Mouse (Mus musculus) bone marrow, adult 2 months (tissue): ENCODE results near the gene Gdpd5. TPM values are rescaled to one million over a fixed set of nuclear protein-coding genes. Genes with fewer than 3 reads are reported as not detected.

Experiments
- H3K27ac ChIP-seq: fragments of 200-500 bp; 2 replicates; pipeline ENCODE4 v1.5.1; 2012; ENCODE audit warnings: low read depth, mild to moderate bottlenecking, control low read depth, inconsistent platforms, low read length; ENCODE audit not compliant: control insufficient read depth, poor library complexity, insufficient read depth
- H3K4me1 ChIP-seq: fragments of 200-500 bp; 2 replicates; pipeline ENCODE4 v1.6.1; 2011; ENCODE audit warnings: low read length; ENCODE audit not compliant: control insufficient read depth, insufficient read depth
- H3K4me3 ChIP-seq: fragments of 200-500 bp; replicated peaks from 2 replicates; pipeline ENCODE3; 2011; ENCODE audit warnings: mild to moderate bottlenecking, low read depth, low read length, control low read depth; ENCODE audit not compliant: control insufficient read depth
- CTCF ChIP-seq: fragments of 200-500 bp; IDR thresholded peaks from 2 replicates; pipeline ENCODE4 v1.5.1; 2011; ENCODE audit warnings: low read length, control low read depth; ENCODE audit not compliant: control insufficient read depth, insufficient read depth
- POLR2A ChIP-seq: fragments of 200-500 bp; IDR thresholded peaks from 2 replicates; pipeline ENCODE4 v1.6.1; 2011; ENCODE audit warnings: low read depth, mild to moderate bottlenecking, control low read depth, low read length, borderline replicate concordance; ENCODE audit not compliant: control insufficient read depth
- WGBS: fragments of 180-500 bp; shearing (Covaris S2); methylation state at CpG from one replicate; pipeline ENCODE4 v1.1.7; 2018; 5-methylcytosine and 5-hydroxymethylcytosine counted together
- polyA plus RNA-seq: library from polyadenylated mRNA; stranded (reverse); fragments of >200 nt; gene quantifications from 2 replicates; pipeline ENCODE4 v1.2.4, GENCODE M21; 2011; ENCODE audit warnings: low replicate concordance; ENCODE audit not compliant: missing spikeins, insufficient read depth, insufficient read length

Gene Gdpd5
- polyA plus RNA-seq, 1 experiment = 1.5 TPM

DNA sequence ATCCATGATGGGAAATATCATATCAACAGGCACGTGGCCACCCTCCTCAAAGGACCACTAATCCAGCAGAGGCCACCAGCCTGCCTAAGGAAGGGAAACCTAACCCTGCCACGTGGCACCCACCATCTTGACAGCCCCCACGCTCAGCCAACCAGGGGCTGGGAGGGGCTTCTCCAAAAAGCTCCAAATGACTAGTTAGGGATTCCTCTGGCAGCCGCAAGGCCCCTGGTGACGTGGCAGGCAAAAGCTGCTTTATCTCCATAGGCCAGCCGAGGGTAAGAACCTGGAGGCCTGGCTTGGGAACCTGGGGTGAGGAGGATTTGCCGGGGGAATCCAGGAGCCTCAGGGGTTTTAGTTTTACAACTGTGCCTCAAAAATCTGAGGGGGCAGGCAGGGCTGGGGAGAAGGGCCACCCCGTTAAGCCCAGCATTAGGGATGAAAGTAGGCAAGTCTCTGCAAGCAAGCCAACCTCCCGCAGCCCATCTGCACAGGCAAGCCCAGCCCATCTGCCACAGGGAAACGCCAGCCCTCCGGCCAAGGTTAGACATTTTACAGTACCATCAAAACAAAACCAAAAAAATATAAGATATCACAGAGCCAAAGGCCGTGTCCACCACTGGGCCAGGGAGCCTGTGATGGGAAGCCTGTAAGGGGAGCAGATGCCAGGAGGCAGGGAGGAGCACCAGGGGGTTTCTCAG is 30.0 kb upstream of the Gdpd5 start:
- 80% methylated on average over 12 of the region's 12 CpGs for WGBS
- no peak for TF ChIP-seq POLR2A
- no peak for TF ChIP-seq CTCF
- Histone ChIP-seq H3K4me1 (no peaks in the 10 kb centered on the region), H3K4me3 (no peak overlapping the region), H3K27ac (no peak overlapping the region)

DNA sequence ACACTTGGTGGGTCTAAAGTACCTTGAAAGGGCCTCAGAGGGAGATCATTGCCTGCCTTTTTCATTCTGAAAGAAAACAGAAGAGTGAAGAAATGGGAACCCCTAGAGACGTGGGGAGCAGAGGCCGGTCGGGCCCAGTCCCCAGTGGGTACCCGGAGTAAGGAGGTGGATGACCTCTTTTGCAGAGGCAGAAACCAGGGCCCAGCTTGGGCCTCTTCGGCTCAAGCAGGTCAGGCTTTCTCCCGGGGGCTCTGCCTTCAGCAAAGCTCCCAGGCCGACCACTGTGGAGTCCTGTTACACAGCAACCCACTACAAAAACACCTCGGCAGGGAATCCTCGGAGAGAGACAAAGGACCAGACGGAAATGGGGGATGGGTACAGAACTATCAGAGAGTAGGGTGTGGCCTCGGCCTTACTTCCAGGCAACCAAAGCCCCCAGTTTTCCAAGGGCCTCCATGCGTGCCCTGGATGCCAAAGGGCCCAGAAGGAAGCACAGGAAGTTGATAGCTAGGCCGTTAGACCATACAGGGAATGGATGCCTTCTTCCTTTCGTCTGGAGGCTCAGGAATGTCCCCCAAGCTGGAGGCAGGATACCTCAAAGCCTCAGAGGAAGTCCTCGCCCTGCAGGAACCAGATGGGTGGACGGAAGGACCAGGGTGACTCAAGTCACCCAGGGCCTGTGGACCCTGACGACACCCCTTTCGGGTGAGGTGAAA is 29.3 kb upstream of the Gdpd5 start:
- 46% methylated on average over 18 of the region's 18 CpGs for WGBS
- H3K4me3 ChIP-seq = no peak overlapping the region

DNA sequence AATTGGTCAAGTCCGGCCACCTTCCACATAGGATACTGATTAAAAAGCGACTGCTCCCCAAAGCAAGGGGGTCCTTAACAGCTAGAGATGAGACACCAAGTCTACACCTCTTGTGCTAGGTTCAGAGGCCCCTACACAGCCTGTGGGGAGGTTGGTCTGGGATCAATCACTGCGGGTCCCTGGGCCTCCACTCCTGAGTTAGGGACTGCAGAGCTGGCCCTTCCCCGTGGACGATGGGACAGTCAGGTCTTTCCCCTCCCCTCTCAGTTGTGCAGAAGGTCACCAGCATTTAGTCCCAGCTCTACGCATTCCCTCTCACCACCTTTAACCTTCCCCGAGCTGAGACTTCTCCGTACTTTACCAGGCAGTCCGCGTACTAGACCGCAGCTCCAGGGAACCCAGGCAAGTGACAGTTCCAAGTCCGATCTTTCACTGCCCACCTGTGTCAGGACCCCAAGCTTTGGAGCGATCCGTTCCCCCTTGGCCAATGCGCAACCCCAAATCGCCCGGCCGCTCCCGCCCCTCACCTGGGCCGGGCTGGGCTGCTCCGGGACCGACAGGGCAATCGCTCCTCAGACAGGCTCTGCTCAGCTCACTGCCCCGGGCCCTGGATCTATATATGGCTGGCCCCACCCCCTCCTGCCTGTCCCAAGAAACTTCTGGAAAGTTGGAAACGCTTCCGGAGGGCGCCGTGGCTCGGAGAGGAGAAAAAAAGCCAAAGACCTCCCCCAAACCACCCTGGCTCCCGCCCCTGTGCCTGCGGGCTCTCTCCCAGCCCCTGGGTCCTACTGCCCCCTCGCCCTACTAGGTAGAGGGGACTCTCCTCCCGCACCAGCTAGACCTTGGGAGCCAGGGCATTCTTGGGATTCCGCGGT is 28.5 kb upstream of the Gdpd5 start, which contains the start of gene Serpinh1:
TSS of gene Serpinh1 (minus strand) at position 714 of the 875 bp plus-strand sequence.
- Histone ChIP-seq H3K27ac (no peak within 1 kb of the TSS), H3K4me1 (no peaks in the 10 kb centered on the region; the same call in 1 of the 2 replicates), H3K4me3 (peak within 1 kb of the TSS; percentile 17)
- TF ChIP-seq POLR2A = no peak
- no peak for TF ChIP-seq CTCF
- 6% methylated on average over 35 of the region's 35 CpGs for WGBS

More for the DNA sequence above, 29.3 kb upstream of the Gdpd5 start:
- Histone ChIP-seq H3K4me1 (no peaks in the 10 kb centered on the region), H3K27ac (no peak overlapping the region)
- TF ChIP-seq POLR2A = no peak
- TF ChIP-seq CTCF = no peak

DNA sequence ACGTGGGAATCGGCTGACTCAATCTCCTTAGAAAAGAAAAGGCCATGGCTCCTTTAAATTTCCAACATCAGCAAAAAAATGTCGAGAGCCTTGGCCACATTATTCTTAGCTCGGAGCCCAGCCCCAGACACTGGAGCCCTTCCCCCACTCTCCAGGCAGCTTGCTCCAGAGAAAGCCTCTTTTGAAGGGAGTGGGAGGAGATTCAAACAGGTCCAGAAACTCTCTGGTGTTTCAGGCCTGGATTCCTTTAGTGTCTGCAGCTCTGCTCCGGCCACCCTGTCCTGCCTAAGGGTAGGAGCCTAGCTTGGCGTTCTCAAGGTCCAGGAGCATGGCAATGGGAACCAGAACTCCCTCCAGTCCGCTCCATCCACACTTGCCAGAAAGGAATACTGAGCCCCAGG is 25.5 kb upstream of the Gdpd5 start:
- H3K4me1 ChIP-seq = no peaks in the 10 kb centered on the region; the same call in 1 of the 2 replicates
- 59% methylated on average over 7 of the region's 7 CpGs for WGBS
- no peak overlapping the region for H3K27ac ChIP-seq

DNA sequence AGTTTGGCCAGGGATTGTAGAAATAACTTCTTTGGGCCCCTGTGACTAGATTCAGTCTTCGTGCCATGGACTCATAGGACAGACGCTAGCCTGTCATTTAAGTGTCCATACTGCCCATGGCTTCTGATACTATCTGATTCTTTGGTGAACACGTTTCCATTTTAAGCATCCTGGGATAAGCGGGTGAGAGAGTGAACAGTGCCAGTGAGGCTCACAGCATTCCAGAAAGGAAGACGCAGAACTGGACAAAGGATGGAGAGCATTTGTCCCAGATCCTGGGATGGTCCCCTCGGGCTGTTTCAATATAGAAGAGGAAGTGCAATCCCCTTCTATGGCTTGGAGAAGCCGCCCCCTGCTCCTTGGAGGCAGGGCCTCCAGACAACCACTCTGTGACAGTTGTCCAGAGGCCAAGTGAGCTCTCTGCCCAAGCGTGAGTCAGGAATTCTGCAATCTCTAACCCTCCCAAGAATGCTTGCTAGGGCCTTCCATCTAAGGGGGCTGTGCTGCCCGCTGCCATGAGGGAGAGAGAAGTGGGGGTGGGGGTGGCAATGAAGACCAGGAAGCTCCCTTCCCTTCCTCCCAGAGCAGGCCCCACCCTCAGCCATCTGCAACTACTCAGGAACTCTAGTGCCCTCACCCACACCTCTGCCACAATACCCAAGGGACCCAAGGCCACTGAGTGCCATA is 24.8 kb upstream of the Gdpd5 start:
- no peak overlapping the region for H3K27ac ChIP-seq
- WGBS = 62% methylated on average over 9 of the region's 9 CpGs
- TF ChIP-seq CTCF = no peak
- TF ChIP-seq POLR2A = no peak

More for the DNA sequence above, 25.5 kb upstream of the Gdpd5 start:
- no peak overlapping the region for H3K4me3 ChIP-seq
- no peak for TF ChIP-seq POLR2A
- TF ChIP-seq CTCF = no peak

DNA sequence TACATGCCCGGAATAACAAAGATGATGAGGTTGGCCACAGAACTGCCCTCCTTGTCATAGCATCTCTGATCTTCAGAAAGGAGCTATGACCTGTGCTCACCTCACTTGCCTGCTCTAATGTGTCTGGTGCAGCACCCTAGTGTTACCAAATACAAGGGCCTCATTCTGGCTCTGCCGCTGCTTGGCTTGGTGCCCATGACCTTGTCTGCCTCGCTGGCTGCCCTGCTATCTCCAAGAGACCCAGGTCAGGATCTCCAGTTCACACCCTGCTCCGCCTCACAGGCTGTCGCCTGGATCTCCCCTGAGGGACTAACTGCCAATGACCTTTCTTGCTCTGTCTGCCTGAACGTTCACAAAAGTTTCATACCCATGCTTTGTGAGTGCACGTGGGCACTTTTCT is 24.0 kb upstream of the Gdpd5 start:
- TF ChIP-seq CTCF (no peak), POLR2A (no peak)
- 60% methylated on average over 7 of the region's 7 CpGs for WGBS
- Histone ChIP-seq H3K4me3 (no peak overlapping the region), H3K27ac (no peak overlapping the region), H3K4me1 (no peaks in the 10 kb centered on the region; the same call in 1 of the 2 replicates)

More for the DNA sequence above, 24.8 kb upstream of the Gdpd5 start:
- H3K4me1 ChIP-seq = no peaks in the 10 kb centered on the region; the same call in 1 of the 2 replicates
- H3K4me3 ChIP-seq = no peak overlapping the region

DNA sequence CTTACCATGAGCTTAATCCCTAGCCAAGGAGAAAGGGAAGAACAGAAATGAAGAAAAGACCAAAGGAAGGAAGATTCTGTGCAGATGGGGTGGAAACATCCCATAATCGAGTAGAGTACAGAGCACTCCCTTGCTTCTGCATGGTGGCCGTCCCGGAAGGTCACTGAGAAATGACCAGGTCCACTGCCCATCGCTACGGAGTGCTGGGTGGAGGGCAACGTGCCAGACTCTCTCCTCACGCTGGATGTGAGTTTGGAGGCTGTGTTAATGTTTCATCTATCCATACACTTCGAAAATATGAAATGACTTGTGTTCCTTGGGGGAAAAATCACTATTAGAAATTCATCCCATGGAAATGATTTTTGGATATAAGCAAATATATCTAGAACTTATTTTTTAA is 22.8 kb upstream of the Gdpd5 start:
- H3K4me1 ChIP-seq = no peaks in the 10 kb centered on the region; the same call in 1 of the 2 replicates
- WGBS = 81% methylated on average over 8 of the region's 8 CpGs
- no peak for TF ChIP-seq CTCF
- TF ChIP-seq POLR2A = no peak
- H3K4me3 ChIP-seq = no peak overlapping the region
- H3K27ac ChIP-seq = no peak overlapping the region
